Mouse (Mus musculus) heart, adult 8-10 months (tissue): ENCODE measurements around the gene Tpx2. TPM values are rescaled to one million over a fixed set of nuclear protein-coding genes. Genes with fewer than 3 reads are reported as not detected.

ENCODE experiments used
- DNase-seq: peaks from one replicate; pipeline ENCODE4 v3.0.0; 2022; ENCODE audit warnings: low spot score
- microRNA-seq: library from miRNA; unstranded; fragments of <30 nt; microRNA quantifications from one replicate; pipeline ENCODE4 v1.2.0, GENCODE M21; 2022
- total RNA-seq, 4 experiments: library from RNA; stranded (reverse); gene quantifications; 2 replicates each; pipeline ENCODE4 v1.2.4; 2022

Gene Tpx2
- total RNA-seq, 4 experiments from 2014 or later = 0.65 to 1.4 (median 0.91) TPM

GRCm38 (mm10) chr2:152943568-152943967 lies 95.8 kb downstream of the Tpx2 start:
- DNase-seq = no peak

GRCm38 (mm10) chr2:152944013-152944412 lies 96.2 kb downstream of the Tpx2 start:
- no peak for DNase-seq

Small RNA genes within 50 kb of the gene (microRNA-seq; reads per million reads assigned to microRNA genes)
- gene Mir5622 = not detected

Other genes with a start within 250 kb of the Tpx2 start
- not detected for gene Defb45, start 248.6 kb upstream of the Tpx2 start, total RNA-seq
- gene Defb36, start 243.6 kb upstream of the Tpx2 start, total RNA-seq = not detected
- gene Defb25, start 224.9 kb upstream of the Tpx2 start, total RNA-seq = not detected
- gene Rem1, start 221.0 kb upstream of the Tpx2 start, total RNA-seq = 1 to 10 TPM; 5.1 to 5.6 (median 5.2) TPM
- gene H13, start 178.5 kb upstream of the Tpx2 start, total RNA-seq = 10 to 100 TPM; 34.4 to 36.3 (median 35.1) TPM
- gene Mcts2, start 160.9 kb upstream of the Tpx2 start, total RNA-seq = 10 to 100 TPM; 15.0 to 19.6 (median 16.6) TPM
- 10 to 100 TPM; 43.3 to 63.6 (median 58.4) TPM for gene Id1, start 111.7 kb upstream of the Tpx2 start, total RNA-seq
- gene Cox4i2, start 93.8 kb upstream of the Tpx2 start, total RNA-seq = 10 to 100 TPM; 10.3 to 16.2 (median 12.4) TPM
- 10 to 100 TPM; 46.9 to 66.6 (median 51.4) TPM for gene Bcl2l1, start 16.2 kb upstream of the Tpx2 start, total RNA-seq
- under 1 TPM; 0.17 to 0.44 (median 0.31) TPM for gene Mylk2, start 63.4 kb downstream of the Tpx2 start, total RNA-seq
- 1 to 10 TPM; 1.6 to 2.7 (median 2.1) TPM for gene Foxs1, start 85.2 kb downstream of the Tpx2 start, total RNA-seq
- gene Dusp15, start 103.7 kb downstream of the Tpx2 start, total RNA-seq = not detected
- gene Ttll9, start 114.5 kb downstream of the Tpx2 start, total RNA-seq = not detected
- gene Pdrg1, start 167.5 kb downstream of the Tpx2 start, total RNA-seq = 100 to 1,000 TPM; 129 to 141 (median 136) TPM
- not detected for gene Xkr7, start 183.9 kb downstream of the Tpx2 start, total RNA-seq
- 10 to 100 TPM; 12.9 to 21.5 (median 13.8) TPM for gene Ccm2l, start 218.0 kb downstream of the Tpx2 start, total RNA-seq